Mouse (Mus musculus) cerebellum, adult 2 months (tissue): Measurements from ENCODE around the gene Slc8a2.

Experiments used
- CTCF ChIP-seq: fragments of 200-500 bp; IDR thresholded peaks from 2 replicates; pipeline ENCODE4 v1.5.1; 2011; ENCODE audit warnings: low read depth, mild to moderate bottlenecking, control low read depth, low read length, moderate library complexity, borderline replicate concordance; ENCODE audit not compliant: insufficient read depth
- POLR2A ChIP-seq: fragments of 200-500 bp; IDR thresholded peaks from 2 replicates; pipeline ENCODE4 v1.6.1; 2011; ENCODE audit warnings: low read length, control low read depth, borderline replicate concordance; ENCODE audit not compliant: insufficient read depth

DNA sequence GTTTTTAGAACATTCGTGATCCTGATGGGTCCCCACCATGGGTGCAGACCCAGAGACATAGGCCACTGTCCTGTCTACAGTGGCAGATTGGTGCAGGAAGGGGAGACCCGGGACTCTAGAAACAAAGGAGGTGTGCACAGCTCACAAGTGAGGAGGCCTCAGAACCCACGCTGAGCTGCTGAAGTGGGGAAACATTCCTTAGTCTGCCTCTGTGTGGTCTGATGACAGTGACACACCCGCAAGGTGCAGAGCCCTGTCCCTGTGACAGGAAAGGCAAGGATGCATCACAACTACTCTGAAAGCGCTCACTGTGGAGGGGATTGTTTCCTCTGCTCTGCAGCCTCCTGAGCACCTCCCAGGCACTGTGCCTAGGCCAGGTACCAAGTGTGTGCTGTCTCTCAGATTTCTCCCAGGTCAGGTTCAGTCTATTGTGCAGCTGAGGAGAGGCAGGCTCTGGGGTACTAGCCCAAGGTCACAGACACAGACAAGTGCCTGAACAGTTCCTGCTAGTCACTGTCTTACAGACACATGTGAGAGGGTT lies 26.9 kb upstream of the Slc8a2 start:
- TF ChIP-seq CTCF (no peak), POLR2A (no peak)
